Mouse (Mus musculus) CH12.LX (cell line): ENCODE results near the gene Wwp2. TPM values are rescaled to one million over a fixed set of nuclear protein-coding genes. Genes with fewer than 3 reads are reported as not detected.

Experiments used
- DNase-seq: peaks from one replicate; pipeline ENCODE4 v3.0.0-alpha.2; 2013; ENCODE audit errors: extremely low read depth
- H3K27ac ChIP-seq: 2 replicates; pipeline ENCODE4 v1.5.1; 2012; ENCODE audit warnings: low read depth, mild to moderate bottlenecking, control low read depth, moderate library complexity; ENCODE audit not compliant: insufficient read depth
- H3K27me3 ChIP-seq: replicated peaks from 2 replicates; pipeline ENCODE3; 2012; ENCODE audit warnings: inconsistent platforms
- H3K36me3 ChIP-seq, 2 experiments: replicated peaks in 1 of 2; 2 replicates each; pipeline versions ENCODE3 to v1.6.1; 2012; ENCODE audit warnings: inconsistent platforms in 1 of 2, low read length in 1 of 2, mild to moderate bottlenecking in 1 of 2, mixed read lengths in 1 of 2, moderate library complexity in 1 of 2; ENCODE audit not compliant: control insufficient read depth in 1 of 2, insufficient read depth in 1 of 2
- H3K4me1 ChIP-seq, 2 experiments: 2 replicates each; pipeline ENCODE4 v1.6.1; 2012; ENCODE audit warnings: inconsistent platforms in 1 of 2, moderate library complexity in 1 of 2; ENCODE audit not compliant: insufficient read depth in 2 of 2, control insufficient read depth in 1 of 2
- H3K4me2 ChIP-seq: 2 replicates; pipeline ENCODE4 v1.6.1; 2012; ENCODE audit warnings: low read depth, mild to moderate bottlenecking, control low read depth; ENCODE audit not compliant: poor library complexity, insufficient read depth, severe bottlenecking
- H3K4me3 ChIP-seq, 3 experiments: fragments of 150-350 bp in 1 of 3; sonication (generic) in 1 of 3; replicated peaks in 1 of 3; 2 replicates each; pipeline versions ENCODE3 to v1.5.1; 2011 to 2012; ENCODE audit warnings: low read depth in 2 of 3, low read length in 2 of 3, mild to moderate bottlenecking in 2 of 3, moderate library complexity in 2 of 3, control low read depth in 1 of 3, improper control_type of control experiment in 1 of 3, inconsistent platforms in 1 of 3, mixed read lengths in 1 of 3; ENCODE audit not compliant: poor library complexity in 1 of 3
- H3K79me2 ChIP-seq: replicated peaks from 2 replicates; pipeline ENCODE4 v1.6.1; 2012; ENCODE audit warnings: mild to moderate bottlenecking, moderate library complexity; ENCODE audit not compliant: control insufficient read depth, poor library complexity, insufficient read depth, severe bottlenecking; ENCODE audit errors: extremely low read depth
- H3K9ac ChIP-seq: 2 replicates; pipeline ENCODE4 v1.6.1; 2012; ENCODE audit warnings: low read depth, mild to moderate bottlenecking, control low read depth, moderate library complexity; ENCODE audit not compliant: insufficient read depth
- H3K9me3 ChIP-seq: replicated peaks from 2 replicates; pipeline ENCODE3; 2012; ENCODE audit warnings: low read length, inconsistent platforms, mixed read lengths
- BHLHE40 ChIP-seq: IDR thresholded peaks from 2 replicates; pipeline ENCODE4 v1.6.1; 2011; ENCODE audit warnings: mild to moderate bottlenecking, low read depth, low read length, improper control_type of control experiment
- CHD1 ChIP-seq: IDR thresholded peaks from 2 replicates; pipeline ENCODE4 v1.6.1; 2012; ENCODE audit warnings: low read depth, low read length, improper control_type of control experiment, inconsistent platforms
- CHD2 ChIP-seq: IDR thresholded peaks from 2 replicates; pipeline ENCODE4 v1.6.1; 2011; ENCODE audit warnings: low read length, improper control_type of control experiment
- CTCF ChIP-seq, 2 experiments: IDR thresholded peaks in 1 of 2; conservative IDR thresholded peaks in 1 of 2; 2 replicates each; pipeline ENCODE4 v1.5.1; 2011 to 2012; ENCODE audit warnings: low read depth in 2 of 2, low read length in 2 of 2, improper control_type of control experiment in 1 of 2, inconsistent platforms in 1 of 2, mild to moderate bottlenecking in 1 of 2, moderate library complexity in 1 of 2
- E2F4 ChIP-seq: IDR thresholded peaks from 2 replicates; pipeline ENCODE4 v1.6.1; 2011; ENCODE audit warnings: low read depth, low read length, improper control_type of control experiment; ENCODE audit not compliant: insufficient replicate concordance
- ELF1 ChIP-seq: IDR thresholded peaks from 2 replicates; pipeline ENCODE4 v1.6.1; 2014; ENCODE audit warnings: low read depth, mild to moderate bottlenecking, inconsistent platforms, low read length, improper control_type of control experiment
- EP300 ChIP-seq: IDR thresholded peaks from 2 replicates; pipeline ENCODE4 v1.6.1; 2011; ENCODE audit warnings: low read length, improper control_type of control experiment
- ETS1 ChIP-seq: conservative IDR thresholded peaks from 2 replicates; pipeline ENCODE4 v1.6.1; 2012; ENCODE audit warnings: low read depth, mild to moderate bottlenecking, inconsistent platforms, low read length, improper control_type of control experiment, moderate library complexity
- GABPA ChIP-seq: IDR thresholded peaks from 2 replicates; pipeline ENCODE4 v1.6.1; 2012; ENCODE audit warnings: low read depth, low read length, improper control_type of control experiment, inconsistent platforms; ENCODE audit not compliant: insufficient replicate concordance
- HCFC1 ChIP-seq: IDR thresholded peaks from 2 replicates; pipeline ENCODE4 v1.6.1; 2012; ENCODE audit warnings: low read depth, mild to moderate bottlenecking, inconsistent platforms, low read length, improper control_type of control experiment
- IRF4 ChIP-seq: IDR thresholded peaks from 2 replicates; pipeline ENCODE4 v1.6.1; 2014; ENCODE audit warnings: low read depth, mild to moderate bottlenecking, inconsistent platforms, low read length, improper control_type of control experiment
- JUN ChIP-seq: IDR thresholded peaks from 2 replicates; pipeline ENCODE4 v1.6.1; 2011; ENCODE audit warnings: low read depth, mild to moderate bottlenecking, low read length, improper control_type of control experiment, moderate library complexity; ENCODE audit not compliant: insufficient read depth
- JUND ChIP-seq: conservative IDR thresholded peaks from 2 replicates; pipeline ENCODE4 v1.6.1; 2011; ENCODE audit warnings: low read depth, low read length, improper control_type of control experiment
- KAT2A ChIP-seq: IDR thresholded peaks from 2 replicates; pipeline ENCODE4 v1.6.1; 2012; ENCODE audit warnings: low read length, improper control_type of control experiment, inconsistent platforms; ENCODE audit not compliant: insufficient replicate concordance
- MAFK ChIP-seq: IDR thresholded peaks from 2 replicates; pipeline ENCODE4 v1.6.1; 2011; ENCODE audit warnings: low read length, improper control_type of control experiment; ENCODE audit not compliant: insufficient replicate concordance
- MAX ChIP-seq: IDR thresholded peaks from 2 replicates; pipeline ENCODE4 v1.6.1; 2011; ENCODE audit warnings: low read length, improper control_type of control experiment
- MAZ ChIP-seq: IDR thresholded peaks from 2 replicates; pipeline ENCODE4 v1.6.1; 2012; ENCODE audit warnings: low read depth, mild to moderate bottlenecking, inconsistent platforms, low read length, improper control_type of control experiment, moderate library complexity
- MEF2A ChIP-seq: IDR thresholded peaks from 2 replicates; pipeline ENCODE4 v1.6.1; 2014; ENCODE audit warnings: low read depth, mild to moderate bottlenecking, inconsistent platforms, low read length, improper control_type of control experiment, borderline replicate concordance
- MXI1 ChIP-seq: IDR thresholded peaks from 2 replicates; pipeline ENCODE4 v1.6.1; 2011; ENCODE audit warnings: mild to moderate bottlenecking, low read depth, low read length, improper control_type of control experiment
- MYC ChIP-seq: IDR thresholded peaks from 2 replicates; pipeline ENCODE4 v1.6.1; 2011; ENCODE audit warnings: low read depth, mild to moderate bottlenecking, improper control_type of control experiment, low read length
- NELFE ChIP-seq: IDR thresholded peaks from 2 replicates; pipeline ENCODE4 v1.6.1; 2011; ENCODE audit warnings: low read depth, low read length, improper control_type of control experiment
- NRF1 ChIP-seq: IDR thresholded peaks from 2 replicates; pipeline ENCODE4 v1.6.1; 2014; ENCODE audit warnings: low read depth, mild to moderate bottlenecking, inconsistent platforms, low read length, improper control_type of control experiment, moderate library complexity
- PAX5 ChIP-seq: IDR thresholded peaks from 2 replicates; pipeline ENCODE4 v1.6.1; 2012; ENCODE audit warnings: low read length, inconsistent platforms, mixed read lengths
- POLR2A ChIP-seq: IDR thresholded peaks from 2 replicates; pipeline ENCODE4 v1.6.1; 2011; ENCODE audit warnings: low read depth, mild to moderate bottlenecking, improper control_type of control experiment, low read length
- POLR2AphosphoS2 ChIP-seq: IDR thresholded peaks from 2 replicates; pipeline ENCODE4 v1.6.1; 2011; ENCODE audit warnings: low read depth, low read length, improper control_type of control experiment
- RAD21 ChIP-seq: IDR thresholded peaks from 2 replicates; pipeline ENCODE4 v1.6.1; 2011; ENCODE audit warnings: low read depth, mild to moderate bottlenecking, low read length, improper control_type of control experiment, moderate library complexity
- RCOR1 ChIP-seq: conservative IDR thresholded peaks from 2 replicates; pipeline ENCODE4 v1.6.1; 2012; ENCODE audit warnings: low read depth, mild to moderate bottlenecking, inconsistent platforms, low read length, improper control_type of control experiment
- SIN3A ChIP-seq: IDR thresholded peaks from 2 replicates; pipeline ENCODE4 v1.6.1; 2012; ENCODE audit warnings: low read length, improper control_type of control experiment, inconsistent platforms
- SMC3 ChIP-seq: IDR thresholded peaks from 2 replicates; pipeline ENCODE4 v1.6.1; 2011; ENCODE audit warnings: low read depth, low read length, improper control_type of control experiment
- TBP ChIP-seq: conservative IDR thresholded peaks from 2 replicates; pipeline ENCODE4 v1.6.1; 2011; ENCODE audit warnings: low read depth, low read length, improper control_type of control experiment
- TCF12 ChIP-seq: IDR thresholded peaks from 2 replicates; pipeline ENCODE4 v1.6.1; 2014; ENCODE audit warnings: low read depth, mild to moderate bottlenecking, inconsistent platforms, low read length, improper control_type of control experiment
- UBTF ChIP-seq: IDR thresholded peaks from 2 replicates; pipeline ENCODE4 v1.6.1; 2012; ENCODE audit warnings: low read depth, mild to moderate bottlenecking, inconsistent platforms, low read length, improper control_type of control experiment, moderate library complexity
- USF1 ChIP-seq: IDR thresholded peaks from 2 replicates; pipeline ENCODE4 v1.6.1; 2014; ENCODE audit warnings: low read depth, mild to moderate bottlenecking, inconsistent platforms, low read length, improper control_type of control experiment
- USF2 ChIP-seq: conservative IDR thresholded peaks from 2 replicates; pipeline ENCODE4 v1.6.1; 2011; ENCODE audit warnings: low read depth, low read length, improper control_type of control experiment
- ZC3H11A ChIP-seq: IDR thresholded peaks from 2 replicates; pipeline ENCODE4 v1.6.1; 2012; ENCODE audit warnings: low read depth, mild to moderate bottlenecking, inconsistent platforms, low read length, improper control_type of control experiment
- ZKSCAN1 ChIP-seq: IDR thresholded peaks from 2 replicates; pipeline ENCODE4 v1.6.1; 2012; ENCODE audit warnings: low read depth, inconsistent platforms, low read length, improper control_type of control experiment, borderline replicate concordance
- ZMIZ1 ChIP-seq: IDR thresholded peaks from 2 replicates; pipeline ENCODE4 v1.6.1; 2012; ENCODE audit warnings: low read depth, mild to moderate bottlenecking, inconsistent platforms, low read length, improper control_type of control experiment
- ZNF384 ChIP-seq: IDR thresholded peaks from 2 replicates; pipeline ENCODE4 v1.6.1; 2012; ENCODE audit warnings: low read depth, low read length, improper control_type of control experiment, inconsistent platforms
- dilution Hi-C: fragments of 300-500 bp; cut with MboI; formaldehyde crosslinking; loops from 2 replicates; pipeline ENCODE4 v1.14.3; 2020; ENCODE audit warnings: low sequenced_read_pairs; ENCODE audit not compliant: extremely low pct_unique_long_range_greater_than_20kb, extremely low pct_ligation_motif_present
- in situ Hi-C: fragments of 300-500 bp; cut with MboI; formaldehyde crosslinking; loops from 3 replicates; pipeline ENCODE4 v1.14.3; 2019; ENCODE audit warnings: low sequenced_read_pairs, low pct_ligation_motif_present, low pct_unique_long_range_greater_than_20kb, mixed read lengths
- polyA plus RNA-seq: library from polyadenylated mRNA; unstranded; fragments of >175 nt; gene quantifications from 2 replicates; pipeline ENCODE4 v1.2.1, GENCODE M21; 2012; ENCODE audit warnings: low read depth; ENCODE audit not compliant: insufficient read length
- total RNA-seq, 2 experiments: library from RNA; depleted of rRNA; stranded (reverse); fragments of 300-350 nt in 1 of 2; fragments of >200 nt in 1 of 2; gene quantifications; 2 replicates each; pipeline ENCODE4 v1.2.3; 2012 to 2014

The Wwp2 gene
- total RNA-seq (2012; rRNA removed) (19.7 and 20.7 TPM in 2 replicates), total RNA-seq (2014; rRNA removed) (13.5 and 16.3 TPM in 2 replicates), polyA plus RNA-seq (29.7 and 30.3 TPM in 2 replicates)

DNA sequence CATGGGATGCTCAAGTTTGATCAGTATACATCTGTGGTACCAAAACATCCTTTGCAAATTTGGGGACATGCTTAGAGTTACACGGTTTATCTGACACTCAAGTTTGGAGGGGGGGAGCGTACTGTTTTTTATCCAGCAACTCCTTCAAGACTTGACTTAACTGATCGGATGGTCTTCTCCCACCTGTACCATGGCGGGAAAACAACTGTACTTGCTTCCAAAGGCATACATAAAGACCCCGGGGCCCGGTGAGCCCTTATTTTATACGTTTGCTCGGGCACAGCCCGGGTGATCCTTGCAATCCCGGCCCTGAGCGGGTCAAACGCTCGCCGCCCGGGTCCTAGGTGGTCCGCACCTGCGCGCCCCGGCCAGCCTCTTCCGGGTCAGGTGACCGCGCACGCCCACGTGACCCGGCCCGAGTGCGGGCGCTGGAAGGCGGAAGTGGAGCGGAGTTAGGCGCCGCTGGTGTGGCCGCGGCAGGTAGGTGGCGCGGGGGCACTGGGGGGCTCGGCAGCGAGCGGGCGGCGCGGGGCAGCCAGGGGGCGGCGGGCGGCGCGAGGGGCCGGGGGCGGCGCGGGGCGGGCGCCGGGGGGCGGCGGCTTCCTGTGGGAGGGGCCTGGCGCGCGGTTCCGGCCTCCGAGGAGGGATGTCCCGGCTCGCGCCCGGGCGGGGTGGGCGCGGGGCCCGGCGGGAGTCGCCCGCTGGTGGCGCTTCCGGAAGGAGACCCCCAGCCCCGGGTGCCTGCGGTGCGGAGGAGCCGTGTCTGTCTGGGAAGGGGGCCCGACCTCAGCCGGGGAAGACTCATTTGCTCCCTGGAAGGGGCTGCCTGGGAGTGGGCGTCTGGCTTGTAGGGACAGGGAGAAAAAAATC, at the start of gene Wwp2:
Gene Wwp2, plus strand, starts transcription at position 404 of the 870 bp plus-strand sequence.
- no peaks in the 10 kb centered on the region; the same call in 1 of the 2 replicates for H3K79me2 ChIP-seq
- H3K4me3 ChIP-seq: peak within 1 kb of the TSS; percentile 87 to 92 (median 89)
- DNase-seq: peak; percentile 66
- peak within 1 kb of the TSS; percentile 90 for H3K4me2 ChIP-seq
- H3K9me3 ChIP-seq: no peaks in the 10 kb centered on the region
- TF ChIP-seq PAX5 (no peak), USF2 (peak; percentile 93), RCOR1 (no peak), MEF2A (no peak), RAD21 (no peak), ELF1 (peak; percentile 98), POLR2A (peak; percentile 69; the same call in 1 of the 2 replicates), E2F4 (0 out of 2 replicates have a peak, but pooled peaks have one; percentile 52), ZNF384 (no peak), ZC3H11A (no peak), USF1 (peak; percentile 96), CTCF (conservative IDR thresholded peaks at IDR 0.05 in 1 of 2, IDR thresholded peaks at IDR 0.05 in 1 of 2; ENCODE audit: low read depth in 2 of 2, low read length in 2 of 2) (no peak), EP300 (no peak), IRF4 (no peak), ZKSCAN1 (no peak), CHD1 (no peak), MAFK (no peak), NELFE (peak; percentile 48; the same call in 1 of the 2 replicates), MAX (peak; percentile 81; the same call in 1 of the 2 replicates), ETS1 (no peak), CHD2 (no peak; the same call in 1 of the 2 replicates), MXI1 (no peak; the same call in 1 of the 2 replicates), BHLHE40 (peak; percentile 96), GABPA (no peak), HCFC1 (peak; percentile 72), UBTF (no peak), NRF1 (peak; percentile 72), SMC3 (no peak), POLR2AphosphoS2 (peak; percentile 65; the same call in 1 of the 2 replicates), TBP (no peak), MYC (no peak), TCF12 (peak; percentile 68; the same call in 1 of the 2 replicates), SIN3A (no peak), MAZ (no peak), JUND (no peak), KAT2A (0 out of 2 replicates have a peak, but pooled peaks have one; percentile 45), ZMIZ1 (no peak), JUN (no peak)
- peak within 1 kb of the TSS; percentile 91 for H3K9ac ChIP-seq
- H3K27ac ChIP-seq: peak within 1 kb of the TSS; percentile 65; the same call in 1 of the 2 replicates
- in situ Hi-C loops: no loop called here
- H3K4me1 ChIP-seq: peaks cover 13 to 37% of the 10 kb centered on the region in 2 experiments
- peaks cover under 1% of the 10 kb centered on the region for H3K27me3 ChIP-seq
- dilution Hi-C loops: no loop called here
- H3K36me3 ChIP-seq: peaks cover 0 to 3% of the 10 kb centered on the region in 2 experiments
